Mouse (Mus musculus) MEL (cell line): ENCODE results near the gene Phf12. TPM values are rescaled to one million over a fixed set of nuclear protein-coding genes. Genes with fewer than 3 reads are reported as not detected.

ENCODE experiments used
- DNase-seq: peaks from one replicate; pipeline ENCODE4 v3.0.0; 2011; ENCODE audit warnings: low read depth, low spot score
- H3K27ac ChIP-seq: 2 replicates; pipeline ENCODE4 v1.5.1; 2012; ENCODE audit warnings: low read depth, mild to moderate bottlenecking, control low read depth, low read length, moderate library complexity; ENCODE audit not compliant: control insufficient read depth
- H3K27me3 ChIP-seq, 2 experiments: fragments of 150-350 bp in 1 of 2; sonication (generic) in 1 of 2; 2 replicates each; pipeline ENCODE4 v1.6.1; 2012; ENCODE audit warnings: low read length in 2 of 2, mild to moderate bottlenecking in 2 of 2, improper control_type of control experiment in 1 of 2, moderate library complexity in 1 of 2; ENCODE audit not compliant: insufficient read depth in 2 of 2, control insufficient read depth in 1 of 2
- H3K36me3 ChIP-seq, 2 experiments: 2 replicates each; pipeline ENCODE4 v1.6.1; 2012 to 2014; ENCODE audit warnings: low read length in 2 of 2, improper control_type of control experiment in 1 of 2, inconsistent platforms in 1 of 2, mild to moderate bottlenecking in 1 of 2; ENCODE audit not compliant: insufficient read depth in 2 of 2, control insufficient read depth in 1 of 2
- H3K4me1 ChIP-seq, 2 experiments: fragments of 150-350 bp in 1 of 2; sonication (generic) in 1 of 2; 2 replicates each; pipeline ENCODE4 v1.6.1; 2012; ENCODE audit warnings: low read length in 2 of 2, improper control_type of control experiment in 1 of 2, mild to moderate bottlenecking in 1 of 2; ENCODE audit not compliant: insufficient read depth in 2 of 2, control insufficient read depth in 1 of 2
- H3K4me3 ChIP-seq, 2 experiments: fragments of 150-350 bp in 1 of 2; sonication (generic) in 1 of 2; 2 replicates each; pipeline ENCODE4 v1.5.1; 2012; ENCODE audit warnings: low read depth in 2 of 2, low read length in 2 of 2, mild to moderate bottlenecking in 2 of 2, moderate library complexity in 2 of 2, control low read depth in 1 of 2, improper control_type of control experiment in 1 of 2; ENCODE audit not compliant: control insufficient read depth in 1 of 2, insufficient read depth in 1 of 2
- H3K79me2 ChIP-seq: 2 replicates; pipeline ENCODE4 v1.6.1; 2012; ENCODE audit warnings: mild to moderate bottlenecking, low read length, moderate library complexity; ENCODE audit not compliant: control insufficient read depth, poor library complexity, insufficient read depth
- H3K9ac ChIP-seq: 2 replicates; pipeline ENCODE4 v1.6.1; 2012; ENCODE audit warnings: low read depth, mild to moderate bottlenecking, control low read depth, low read length, moderate library complexity; ENCODE audit not compliant: control insufficient read depth, poor library complexity, severe bottlenecking
- H3K9me3 ChIP-seq: fragments of 150-350 bp; sonication (generic); replicated peaks from 2 replicates; pipeline ENCODE4 v1.6.1; 2012; ENCODE audit warnings: mild to moderate bottlenecking, low read length, improper control_type of control experiment, moderate library complexity; ENCODE audit not compliant: insufficient read depth
- BHLHE40 ChIP-seq: IDR thresholded peaks from 2 replicates; pipeline ENCODE4 v1.6.1; 2012; ENCODE audit warnings: low read depth, mild to moderate bottlenecking, inconsistent platforms, low read length, improper control_type of control experiment, borderline replicate concordance
- CHD1 ChIP-seq: IDR thresholded peaks from 2 replicates; pipeline ENCODE4 v1.6.1; 2012; ENCODE audit warnings: low read depth, mild to moderate bottlenecking, inconsistent platforms, low read length, improper control_type of control experiment
- CHD2 ChIP-seq: IDR thresholded peaks from 2 replicates; pipeline ENCODE4 v1.6.1; 2011; ENCODE audit warnings: low read length, improper control_type of control experiment
- CTCF ChIP-seq, 3 experiments: IDR thresholded peaks in 2 of 3; conservative IDR thresholded peaks in 1 of 3; 2 replicates each; pipeline ENCODE4 v1.5.1; 2011 to 2012; ENCODE audit warnings: low read length in 3 of 3, low read depth in 2 of 3, mild to moderate bottlenecking in 2 of 3, improper control_type of control experiment in 1 of 3, inconsistent platforms in 1 of 3, mixed read lengths in 1 of 3, moderate library complexity in 1 of 3; ENCODE audit not compliant: control insufficient read depth in 1 of 3, insufficient read depth in 1 of 3, poor library complexity in 1 of 3, severe bottlenecking in 1 of 3
- E2F4 ChIP-seq: IDR thresholded peaks from 2 replicates; pipeline ENCODE4 v1.6.1; 2011; ENCODE audit warnings: low read depth, low read length, improper control_type of control experiment, borderline replicate concordance
- GABPA ChIP-seq: IDR thresholded peaks from 2 replicates; pipeline ENCODE4 v1.6.1; 2012; ENCODE audit warnings: low read depth, mild to moderate bottlenecking, inconsistent platforms, low read length, improper control_type of control experiment, moderate library complexity
- JUND ChIP-seq: IDR thresholded peaks from 2 replicates; pipeline ENCODE4 v1.6.1; 2011; ENCODE audit warnings: low read depth, mild to moderate bottlenecking, improper control_type of control experiment, low read length
- KAT2A ChIP-seq: conservative IDR thresholded peaks from 2 replicates; pipeline ENCODE4 v1.6.1; 2012; ENCODE audit warnings: low read depth, low read length, improper control_type of control experiment, inconsistent platforms
- MAFK ChIP-seq: IDR thresholded peaks from 2 replicates; pipeline ENCODE4 v1.6.1; 2011; ENCODE audit warnings: low read depth, mild to moderate bottlenecking, low read length, improper control_type of control experiment, borderline replicate concordance
- MAZ ChIP-seq: IDR thresholded peaks from 2 replicates; pipeline ENCODE4 v1.6.1; 2012; ENCODE audit warnings: low read depth, mild to moderate bottlenecking, inconsistent platforms, low read length, improper control_type of control experiment
- MEF2A ChIP-seq: IDR thresholded peaks from 2 replicates; pipeline ENCODE4 v1.6.1; 2014; ENCODE audit warnings: low read depth, mild to moderate bottlenecking, inconsistent platforms, low read length, improper control_type of control experiment; ENCODE audit not compliant: poor library complexity, insufficient replicate concordance, severe bottlenecking; ENCODE audit errors: extremely low read depth
- NELFE ChIP-seq: IDR thresholded peaks from 2 replicates; pipeline ENCODE4 v1.6.1; 2011; ENCODE audit warnings: low read depth, low read length, improper control_type of control experiment
- NRF1 ChIP-seq: IDR thresholded peaks from 2 replicates; pipeline ENCODE4 v1.6.1; 2014; ENCODE audit warnings: low read depth, mild to moderate bottlenecking, inconsistent platforms, low read length, improper control_type of control experiment, moderate library complexity; ENCODE audit not compliant: poor library complexity, insufficient read depth, severe bottlenecking
- POLR2AphosphoS5 ChIP-seq: IDR thresholded peaks from 2 replicates; pipeline ENCODE4 v1.6.1; 2012; ENCODE audit warnings: low read depth, borderline replicate concordance, mild to moderate bottlenecking, inconsistent platforms, low read length, moderate library complexity, mixed read lengths
- RAD21 ChIP-seq: IDR thresholded peaks from 2 replicates; pipeline ENCODE4 v1.6.1; 2011; ENCODE audit warnings: mild to moderate bottlenecking, low read depth, low read length, improper control_type of control experiment
- SMC3 ChIP-seq: IDR thresholded peaks from 2 replicates; pipeline ENCODE4 v1.6.1; 2011; ENCODE audit warnings: low read depth, low read length, improper control_type of control experiment
- TAL1 ChIP-seq: IDR thresholded peaks from 2 replicates; pipeline ENCODE4 v1.6.1; 2012; ENCODE audit warnings: mild to moderate bottlenecking, inconsistent platforms, low read length, moderate library complexity, mixed read lengths
- TBP ChIP-seq: IDR thresholded peaks from 2 replicates; pipeline ENCODE4 v1.8.0; 2011; ENCODE audit warnings: low read depth, low read length, improper control_type of control experiment
- TCF12 ChIP-seq: IDR thresholded peaks from 2 replicates; pipeline ENCODE4 v1.6.1; 2014; ENCODE audit warnings: low read depth, mild to moderate bottlenecking, inconsistent platforms, low read length, improper control_type of control experiment, moderate library complexity
- USF2 ChIP-seq, 2 experiments: IDR thresholded peaks; 2 replicates each; pipeline ENCODE4 v1.6.1; 2011 to 2012; ENCODE audit warnings: improper control_type of control experiment in 2 of 2, low read length in 2 of 2, borderline replicate concordance in 1 of 2, inconsistent platforms in 1 of 2, low read depth in 1 of 2, mild to moderate bottlenecking in 1 of 2; ENCODE audit not compliant: insufficient read depth in 1 of 2
- ZC3H11A ChIP-seq: IDR thresholded peaks from 2 replicates; pipeline ENCODE4 v1.6.1; 2012; ENCODE audit warnings: low read depth, mild to moderate bottlenecking, inconsistent platforms, low read length, improper control_type of control experiment
- ZKSCAN1 ChIP-seq: IDR thresholded peaks from 2 replicates; pipeline ENCODE4 v1.6.1; 2012; ENCODE audit warnings: low read depth, mild to moderate bottlenecking, inconsistent platforms, low read length, improper control_type of control experiment, moderate library complexity
- polyA plus RNA-seq, 2 experiments: library from polyadenylated mRNA; stranded (reverse) in 1 of 2; unstranded in 1 of 2; fragments of >175 nt in 1 of 2; fragments of >200 nt in 1 of 2; gene quantifications; 2 replicates each; pipeline versions ENCODE4 v1.2.1 to v1.2.4; 2012; ENCODE audit warnings: low replicate concordance in 2 of 2, low read depth in 1 of 2; ENCODE audit not compliant: insufficient read length in 2 of 2, insufficient read depth in 1 of 2, missing spikeins in 1 of 2
- total RNA-seq: library from RNA; depleted of rRNA; stranded (reverse); fragments of 300-350 nt; gene quantifications from 2 replicates; pipeline ENCODE4 v1.2.3, GENCODE M21; 2012

The Phf12 gene
- total and polyA plus RNA-seq, 3 experiments, result 20.7 to 56.9 (median 43.8) TPM

- H3K4me1 ChIP-seq, result peaks cover 0 to 21% of the 10 kb centered on the region in 2 experiments; a peak in 3 of 4 replicates
- peaks cover 15 to 17% of the 10 kb centered on the region in 2 experiments for H3K27me3 ChIP-seq
- no peaks in the 10 kb centered on the region for H3K9me3 ChIP-seq
- no peak overlapping the region for H3K9ac ChIP-seq
- H3K27ac ChIP-seq, result no peak overlapping the region
- H3K36me3 ChIP-seq, result peaks cover 0 to 8% of the 10 kb centered on the region in 2 experiments; a peak in 2 of 4 replicates
- no peaks in the 10 kb centered on the region for H3K79me2 ChIP-seq
- peak; percentile 53 for DNase-seq
- TF ChIP-seq TBP (no peak), TAL1 (no peak), POLR2AphosphoS5 (no peak), MEF2A (no peak), NELFE (no peak), MAZ (no peak), ZC3H11A (no peak), JUND (no peak), KAT2A (no peak), CTCF (IDR thresholded peaks at IDR 0.05 in 2 of 3, conservative IDR thresholded peaks at IDR 0.05 in 1 of 3; ENCODE audit: control insufficient read depth in 1 of 3, insufficient read depth in 1 of 3, low read depth in 2 of 3, low read length in 3 of 3, poor library complexity in 1 of 3, severe bottlenecking in 1 of 3) (peak; percentile 66 to 90 (median 68)), BHLHE40 (no peak), CHD1 (no peak), ZKSCAN1 (no peak), SMC3 (0 out of 2 replicates have a peak, but pooled peaks have one; percentile 17), TCF12 (no peak), RAD21 (peak; percentile 32), NRF1 (no peak), E2F4 (no peak), GABPA (no peak), CHD2 (no peak), USF2 (IDR thresholded peaks at IDR 0.05; ENCODE audit: borderline replicate concordance in 1 of 2, insufficient read depth in 1 of 2, low read depth in 1 of 2, low read length in 2 of 2) (no peak), MAFK (no peak)
- H3K4me3 ChIP-seq, result no peak overlapping the region
Observed at GRCm38 (mm10) chr11:77953671-77954070, 28.9 kb upstream of the Phf12 start.
